Mouse (Mus musculus): Measurements from ENCODE around the gene Trub1.

- no peak for TF ChIP-seq CTCF (IDR thresholded peaks at IDR 0.05; ENCODE audit: control insufficient read depth, insufficient read depth, insufficient replicate concordance, low read depth, low read length)
- no peak for TF ChIP-seq POLR2A (IDR thresholded peaks at IDR 0.05; ENCODE audit: control insufficient read depth, low read depth, low read length)
These were observed 13.0 kb downstream of the Trub1 start for GRCm38 (mm10) chr19:57465742-57466141.

Measured in testis, adult 2 months (tissue).